Comparison of ENCODE assay signal across 9 mouse cellular contexts in the genomic region with DNA sequence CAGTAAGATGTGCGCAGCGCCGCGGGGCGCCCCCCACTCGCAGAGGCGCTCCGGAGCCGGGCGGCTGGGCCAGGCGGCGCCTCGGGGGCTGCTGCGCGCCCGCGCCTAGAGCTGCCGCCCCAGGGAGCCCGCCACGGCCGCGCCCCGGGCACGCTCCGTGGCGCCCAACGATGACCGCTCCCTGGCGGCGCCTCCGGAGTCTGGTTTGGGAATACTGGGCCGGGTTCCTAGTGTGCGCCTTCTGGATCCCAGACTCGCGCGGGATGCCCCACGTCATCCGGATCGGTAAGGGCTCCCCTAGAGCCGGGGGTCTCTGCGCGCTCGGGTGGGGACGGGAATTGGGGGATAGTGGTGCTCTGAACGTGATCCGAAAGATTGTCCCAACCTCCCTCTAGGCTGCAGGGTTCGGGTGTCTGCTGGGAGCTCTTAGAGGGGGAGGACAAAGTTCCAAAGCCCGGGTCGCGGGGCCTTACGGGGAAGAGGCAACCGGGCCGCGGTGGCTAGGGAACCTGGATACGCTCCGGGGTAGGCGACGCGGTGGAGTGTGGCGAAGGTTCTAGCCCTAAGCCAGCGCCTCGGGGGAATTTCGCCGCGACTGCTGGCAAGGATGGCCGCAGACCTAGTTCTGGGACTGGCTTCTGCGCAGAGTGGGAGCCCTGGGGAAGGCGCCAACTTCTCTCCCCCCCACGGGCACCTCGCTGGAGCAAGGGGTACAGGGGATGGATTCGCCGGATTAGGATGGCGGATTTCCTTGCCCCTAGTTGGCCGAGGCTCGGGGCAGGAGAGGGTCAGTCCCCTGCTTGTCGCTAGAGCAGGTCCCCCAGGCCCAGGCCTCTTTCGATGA. TPM values are rescaled to one million over a fixed set of nuclear protein-coding genes. Genes with fewer than 3 reads are reported as not detected.
DNase-seq lines count a peak whose midpoint lies in the region; ATAC-seq lines count a peak whose summit lies in the region.
"Had no signal": no experiment of that assay in that cellular context is flagged by ENCODE, and none has a peak within 500 bp of the region (broad histone marks: within the 10 kb centered on the region; RNA-seq: fewer than 3 reads in every experiment).

A gene (plus strand): TSS at position 40 of the 844 bp plus-strand sequence.

- no peaks in the 10 kb centered on the region for H3K9me3 ChIP-seq in embryonic facial prominence, embryonic 14.5 days (ENCODE audit: control insufficient read depth, low read length)
- H3K9me3 ChIP-seq in intestine, embryonic 16.5 days (ENCODE audit: control insufficient read depth, low read length) = no peaks in the 10 kb centered on the region
- H3K9me3 ChIP-seq in neural tube, embryonic 11.5 days (ENCODE audit: control insufficient read depth, low read length) = no peaks in the 10 kb centered on the region
- H3K9me3 ChIP-seq: megakaryocyte, embryonic 14.5 days had no signal

- WGBS in embryonic facial prominence, embryonic 14.5 days = 1% methylated on average over 27 of the region's 77 CpGs
- under 1% methylated on average over 74 of the region's 77 CpGs for WGBS in intestine, embryonic 16.5 days
- under 1% methylated on average over 46 of the region's 77 CpGs for WGBS in neural tube, embryonic 11.5 days

- peak within 1 kb of the TSS; percentile 45 for H3K9ac ChIP-seq in embryonic facial prominence, embryonic 14.5 days (ENCODE audit: low read depth, low read length)
- 0 out of 2 replicates have a peak within 1 kb of the TSS, but pooled peaks have one; percentile 26 for H3K9ac ChIP-seq in intestine, embryonic 16.5 days (ENCODE audit: low read depth, low read length)
- peak within 1 kb of the TSS; percentile 61 for H3K9ac ChIP-seq in neural tube, embryonic 11.5 days (ENCODE audit: low read length)

- peak within 1 kb of the TSS; percentile 71 for H3K4me2 ChIP-seq in embryonic facial prominence, embryonic 14.5 days (ENCODE audit: low read depth, low read length)
- peak within 1 kb of the TSS; percentile 35 for H3K4me2 ChIP-seq in intestine, embryonic 16.5 days (ENCODE audit: low read depth, low read length)
- H3K4me2 ChIP-seq in neural tube, embryonic 11.5 days (ENCODE audit: low read depth) = peak within 1 kb of the TSS; percentile 80

- H3K36me3 ChIP-seq in embryonic facial prominence, embryonic 14.5 days (ENCODE audit: control insufficient read depth, insufficient read depth, low read length) = no peaks in the 10 kb centered on the region
- no peaks in the 10 kb centered on the region for H3K36me3 ChIP-seq in intestine, embryonic 16.5 days (ENCODE audit: control insufficient read depth, insufficient read depth, low read length)
- no peaks in the 10 kb centered on the region for H3K36me3 ChIP-seq in neural tube, embryonic 11.5 days (ENCODE audit: control insufficient read depth, insufficient read depth, low read length)

- no peak for DNase-seq in layer of hippocampus, adult 18-20 months (ENCODE audit: low spot score in 2 of 2)
- no peak for DNase-seq in layer of hippocampus, adult 9-10 months (ENCODE audit: low spot score)
- no peak for DNase-seq in embryonic facial prominence, embryonic 14.5 days (ENCODE audit: low spot score)
- DNase-seq in neural tube, embryonic 11.5 days (ENCODE audit: low spot score) = peak; percentile 52
- no peak for DNase-seq in c-Kit-positive CD71-positive TER-119-positive erythroid progenitor cells, embryonic 14.5 days (ENCODE audit: low spot score)
- DNase-seq in urinary bladder, adult 18-20 months (ENCODE audit: low spot score in 2 of 2) = no peak

- peak within 1 kb of the TSS; percentile 43 for H3K4me3 ChIP-seq in embryonic facial prominence, embryonic 14.5 days (ENCODE audit: low read depth, low read length)
- peak within 1 kb of the TSS; percentile 33 for H3K4me3 ChIP-seq in intestine, embryonic 16.5 days (ENCODE audit: low read length)
- H3K4me3 ChIP-seq in neural tube, embryonic 11.5 days (ENCODE audit: low read depth, low read length) = peak within 1 kb of the TSS; percentile 46
- H3K4me3 ChIP-seq: megakaryocyte, embryonic 14.5 days had no signal

- ATAC-seq in embryonic facial prominence, embryonic 14.5 days (ENCODE audit: low read depth) = peak; percentile 34; the same call in 1 of the 2 replicates
- peak; percentile 23; the same call in 1 of the 2 replicates for ATAC-seq in intestine, embryonic 16.5 days
- no peak for ATAC-seq in neural tube, embryonic 11.5 days (ENCODE audit: insufficient read depth, low FRiP score, low TSS enrichment)
- ATAC-seq in cerebellum, adult (ENCODE audit: insufficient number of reproducible peaks, low FRiP score, low TSS enrichment) = no peak

- H3K27me3 ChIP-seq in embryonic facial prominence, embryonic 14.5 days (replicated peaks; ENCODE audit: control insufficient read depth, insufficient read depth, low read length) = peaks cover 100% of the 10 kb centered on the region
- H3K27me3 ChIP-seq in intestine, embryonic 16.5 days (replicated peaks; ENCODE audit: control insufficient read depth, insufficient read depth, low read length) = peaks cover 99% of the 10 kb centered on the region
- H3K27me3 ChIP-seq in neural tube, embryonic 11.5 days (ENCODE audit: control insufficient read depth, insufficient read depth, low read length) = peaks cover 86% of the 10 kb centered on the region

- peaks cover 7% of the 10 kb centered on the region; the same call in 1 of the 2 replicates for H3K4me1 ChIP-seq in embryonic facial prominence, embryonic 14.5 days (ENCODE audit: control insufficient read depth, insufficient read depth, low read length)
- H3K4me1 ChIP-seq in intestine, embryonic 16.5 days (ENCODE audit: control insufficient read depth, insufficient read depth, low read length) = peaks cover 7% of the 10 kb centered on the region; the same call in 1 of the 2 replicates
- H3K4me1 ChIP-seq in neural tube, embryonic 11.5 days (ENCODE audit: control insufficient read depth, insufficient read depth, low read length) = peaks cover 41% of the 10 kb centered on the region
- H3K4me1 ChIP-seq: megakaryocyte, embryonic 14.5 days had no signal

- H3K27ac ChIP-seq in embryonic facial prominence, embryonic 14.5 days (replicated peaks; ENCODE audit: low read depth, low read length) = no peak within 1 kb of the TSS
- no peak within 1 kb of the TSS for H3K27ac ChIP-seq in intestine, embryonic 16.5 days (ENCODE audit: low read length)
- H3K27ac ChIP-seq in neural tube, embryonic 11.5 days (ENCODE audit: low read depth, low read length) = peak within 1 kb of the TSS; percentile 72

RNA-seq across cellular contexts. Expression of the gene that starts here (rescaled TPM):
- total RNA-seq in layer of hippocampus, adult 18-20 months (2021) = 10 to 100 TPM; 23.4 to 29.3 TPM
- polyA plus RNA-seq in embryonic facial prominence, embryonic 14.5 days (2014; fragmentation: Nextera tagmentation; extraction: Ambion mirVana) = 0.39 and 0.59 TPM in 2 replicates
- 0.16 and 0.18 TPM in 2 replicates for polyA plus RNA-seq in intestine, embryonic 16.5 days (2015; fragmentation: Nextera tagmentation; extraction: Ambion mirVana)
- polyA plus RNA-seq in neural tube, embryonic 11.5 days (2014; fragmentation: Nextera tagmentation; extraction: Ambion mirVana) = 1.3 and 1.4 TPM in 2 replicates

Comparison
In these comparisons a context has a peak if more than half of its experiments do, and no peak if none do; other contexts are left out.
1. Peak in ATAC-seq, H3K4me3 ChIP-seq, H3K9ac ChIP-seq and H3K4me2 ChIP-seq in embryonic facial prominence, embryonic 14.5 days; RNA of the gene not detected or under 1 TPM.
2. Peak in ATAC-seq, H3K4me3 ChIP-seq, H3K9ac ChIP-seq and H3K4me2 ChIP-seq in intestine, embryonic 16.5 days; RNA of the gene not detected or under 1 TPM.